Mouse (Mus musculus) liver, embryonic 14.5 days (tissue): Measurements from ENCODE around the gene Fam214a. TPM values are rescaled to one million over a fixed set of nuclear protein-coding genes. Genes with fewer than 3 reads are reported as not detected.

Experiments
- ATAC-seq: fragments of 200-750 bp; cut with Nextera tagmentation; 2 replicates; pipeline ENCODE4 v1.8.0; 2017; ENCODE audit warnings: moderate number of reproducible peaks, mild to moderate bottlenecking, moderate library complexity; ENCODE audit not compliant: insufficient read depth
- DNase-seq, 3 experiments: peaks; one replicate each; pipeline ENCODE4 v3.0.0-alpha.2; 2012 to 2013; ENCODE audit warnings: low read depth in 3 of 3, low spot score in 3 of 3
- H3K27ac ChIP-seq: fragments of 300-500 bp; sonication (generic); 2 replicates; pipeline ENCODE4 v1.5.1; 2014; ENCODE audit warnings: moderate library complexity, mild to moderate bottlenecking, control low read depth, inconsistent platforms
- H3K27me3 ChIP-seq: fragments of 300-500 bp; sonication (generic); 2 replicates; pipeline ENCODE4 v1.6.1; 2014; ENCODE audit warnings: mild to moderate bottlenecking, low read length, moderate library complexity; ENCODE audit not compliant: control insufficient read depth, insufficient read depth
- H3K36me3 ChIP-seq: fragments of 300-500 bp; sonication (generic); replicated peaks from 2 replicates; pipeline ENCODE4 v1.6.1; 2014; ENCODE audit warnings: low read depth; ENCODE audit not compliant: control insufficient read depth, insufficient read depth
- H3K4me1 ChIP-seq, 2 experiments: fragments of 200-500 bp in 1 of 2; fragments of 300-500 bp in 1 of 2; sonication (generic) in 1 of 2; replicated peaks; 2 replicates each; pipeline ENCODE4 v1.6.1; 2012 to 2014; ENCODE audit warnings: antibody characterized with exemption in 1 of 2, inconsistent platforms in 1 of 2, low read length in 1 of 2; ENCODE audit not compliant: control insufficient read depth in 2 of 2, insufficient read depth in 2 of 2
- H3K4me2 ChIP-seq: fragments of 300-500 bp; sonication (generic); 2 replicates; pipeline ENCODE4 v1.6.1; 2014; ENCODE audit warnings: low read depth, mild to moderate bottlenecking, control low read depth, moderate library complexity
- H3K4me3 ChIP-seq, 2 experiments: fragments of 200-500 bp in 1 of 2; fragments of 300-500 bp in 1 of 2; sonication (generic) in 1 of 2; 2 replicates each; pipeline ENCODE4 v1.5.1; 2012 to 2014; ENCODE audit warnings: low read depth in 2 of 2, low read length in 2 of 2, mild to moderate bottlenecking in 2 of 2, control low read depth in 1 of 2, inconsistent platforms in 1 of 2, moderate library complexity in 1 of 2; ENCODE audit not compliant: insufficient read depth in 1 of 2
- H3K9ac ChIP-seq: fragments of 300-500 bp; sonication (generic); replicated peaks from 2 replicates; pipeline ENCODE4 v1.6.1; 2014; ENCODE audit warnings: mild to moderate bottlenecking, control low read depth, moderate library complexity
- H3K9me3 ChIP-seq: fragments of 300-500 bp; sonication (generic); 2 replicates; pipeline ENCODE4 v1.6.1; 2016; ENCODE audit warnings: low read length, mixed read lengths; ENCODE audit not compliant: control insufficient read depth
- CTCF ChIP-seq: IDR thresholded peaks from 2 replicates; pipeline ENCODE4 v1.5.1; 2016; ENCODE audit warnings: antibody characterized with exemption, low read depth, control low read depth
- EP300 ChIP-seq: IDR thresholded peaks from 2 replicates; pipeline ENCODE4 v1.6.1; 2016; ENCODE audit warnings: antibody characterized with exemption, low read depth
- WGBS: fragments of 180-500 bp; shearing (Covaris S2); extraction: QIAGEN DNeasy Blood & Tissue Kit; methylation state at CpG from one replicate; pipeline ENCODE4 v1.1.7; 2014; ENCODE audit not compliant: insufficient replicate concordance; 5-methylcytosine and 5-hydroxymethylcytosine counted together
- polyA plus RNA-seq, 2 experiments: library from polyadenylated mRNA; depleted of rRNA in 1 of 2; stranded (reverse) in 1 of 2; unstranded in 1 of 2; fragments of >200 nt; fragmentation: Nextera tagmentation in 1 of 2; extraction: Ambion mirVana in 1 of 2; gene quantifications; 2 replicates each; pipeline versions ENCODE4 v1.2.1 to v1.2.3; 2012 to 2014

The Fam214a gene
- polyA plus RNA-seq, 2 experiments: 0.78 to 1.5 TPM

DNA sequence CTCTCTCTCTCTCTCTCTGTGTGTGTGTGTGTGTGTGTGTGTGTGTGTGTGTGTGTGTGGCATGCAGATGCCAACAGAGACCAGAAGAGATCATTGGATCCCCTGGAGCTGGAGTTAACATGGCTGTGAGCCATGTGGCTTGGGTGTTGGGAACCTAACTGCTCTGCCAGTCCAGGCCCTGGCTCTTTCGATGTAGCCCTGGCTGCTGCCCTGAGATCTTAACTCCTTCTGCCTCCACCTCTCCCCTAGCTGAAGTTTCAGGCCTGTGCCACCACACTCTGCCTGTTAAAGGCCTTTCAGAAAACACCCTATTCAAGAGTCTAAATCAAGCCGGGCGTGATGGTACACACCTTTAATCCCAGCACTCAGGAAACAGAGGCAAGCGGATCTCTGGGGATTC, 41.3 kb upstream of the Fam214a start:
- no peak overlapping the region for H3K4me3 ChIP-seq
- WGBS: 68% methylated on average over 4 of the region's 4 CpGs
- H3K36me3 ChIP-seq: no peaks in the 10 kb centered on the region
- no peak for DNase-seq
- H3K9ac ChIP-seq: no peak overlapping the region
- no peak for ATAC-seq
- TF ChIP-seq CTCF (no peak), EP300 (no peak)
- H3K9me3 ChIP-seq: no peaks in the 10 kb centered on the region
- no peak overlapping the region for H3K27ac ChIP-seq
- H3K4me1 ChIP-seq: no peaks in the 10 kb centered on the region
- H3K4me2 ChIP-seq: no peak overlapping the region
- no peaks in the 10 kb centered on the region for H3K27me3 ChIP-seq

DNA sequence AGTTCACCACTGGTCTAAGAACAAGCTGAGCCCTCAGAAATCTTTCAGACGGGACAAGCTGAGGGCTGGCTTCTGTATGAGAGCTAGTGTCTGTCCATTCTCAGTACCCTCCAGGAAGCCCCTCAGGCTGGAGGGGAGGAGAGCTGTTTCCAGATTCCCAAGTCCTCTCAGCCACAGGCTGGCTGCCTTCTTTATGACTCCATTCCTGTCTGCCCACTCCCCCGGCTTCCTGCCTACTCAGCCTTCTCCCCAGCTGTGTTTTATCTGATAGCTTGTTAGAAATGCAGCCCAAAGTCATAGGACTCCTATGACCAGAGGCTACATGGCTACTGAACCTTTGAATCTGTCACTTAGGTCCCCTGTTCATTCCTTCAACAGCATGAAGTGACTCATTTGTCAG, 40.8 kb upstream of the Fam214a start:
- Histone ChIP-seq H3K9ac (no peak overlapping the region), H3K9me3 (no peaks in the 10 kb centered on the region), H3K4me2 (no peak overlapping the region), H3K36me3 (no peaks in the 10 kb centered on the region), H3K4me1 (no peaks in the 10 kb centered on the region), H3K27me3 (no peaks in the 10 kb centered on the region), H3K27ac (no peak overlapping the region), H3K4me3 (no peak overlapping the region)
- DNase-seq (no peak), ATAC-seq (no peak)
- TF ChIP-seq EP300 (no peak), CTCF (no peak)
- WGBS: 43% methylated on average over 2 of the region's 2 CpGs

DNA sequence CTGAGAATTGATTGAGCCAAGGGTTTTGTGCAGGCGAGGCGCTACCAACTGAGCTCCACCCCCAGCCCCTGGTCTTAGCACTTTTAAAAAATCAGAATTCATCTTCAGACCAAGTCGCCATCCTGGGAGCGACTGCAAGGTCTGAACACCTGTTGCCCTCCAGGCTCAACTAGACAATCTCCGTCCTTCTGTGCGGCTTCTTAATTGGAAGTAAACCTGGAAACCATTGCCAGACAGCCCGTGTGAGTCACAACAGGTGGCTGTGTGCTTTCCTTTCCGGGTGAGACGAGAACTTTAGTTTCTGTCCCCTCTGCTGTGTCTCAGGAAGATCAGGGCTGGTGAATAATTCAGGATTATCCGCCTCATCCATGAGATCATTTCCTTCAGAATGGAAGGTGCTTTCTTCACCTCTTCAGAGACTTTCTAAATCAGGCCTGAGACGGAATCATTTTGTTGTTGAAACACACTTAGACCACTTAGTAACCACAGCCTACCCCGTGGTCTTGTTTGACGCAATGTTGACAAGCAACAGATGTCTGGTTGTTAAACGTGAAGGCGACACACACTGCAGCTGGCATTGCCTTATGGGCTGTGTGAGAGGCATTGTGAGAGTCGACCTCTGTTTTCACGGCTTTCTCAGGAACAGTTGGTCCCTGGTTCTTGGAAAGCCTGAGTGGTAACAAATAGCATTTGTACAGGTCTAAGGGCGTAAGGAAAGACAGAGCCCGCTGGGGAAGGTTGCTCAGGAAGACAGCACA, 39.9 kb upstream of the Fam214a start:
- Histone ChIP-seq H3K4me3 (no peak overlapping the region), H3K27ac (no peak overlapping the region), H3K36me3 (no peaks in the 10 kb centered on the region), H3K27me3 (no peaks in the 10 kb centered on the region), H3K4me1 (no peaks in the 10 kb centered on the region), H3K4me2 (no peak overlapping the region), H3K9me3 (no peaks in the 10 kb centered on the region), H3K9ac (no peak overlapping the region)
- ATAC-seq: no peak
- WGBS: 51% methylated on average over 19 of the region's 19 CpGs
- TF ChIP-seq EP300 (no peak), CTCF (no peak)
- no peak for DNase-seq

DNA sequence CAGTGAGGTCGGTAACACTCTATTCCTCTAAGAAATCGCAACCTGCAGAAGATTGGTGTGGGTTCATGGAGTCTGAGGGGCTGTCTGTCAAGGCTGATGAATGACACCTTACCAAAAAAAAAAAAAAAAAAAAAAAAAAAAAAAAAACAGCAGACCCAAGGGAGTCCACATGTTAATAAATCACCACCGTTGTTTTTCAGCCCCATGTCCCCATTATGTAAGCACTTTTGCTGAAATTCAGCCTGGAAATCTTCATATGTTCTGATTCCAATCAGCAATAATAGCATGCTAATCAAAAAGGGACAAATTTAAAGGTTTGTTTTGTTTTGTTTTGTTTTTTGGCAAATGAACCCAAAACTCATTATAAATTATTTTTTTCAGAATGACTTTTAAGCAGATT, 37.1 kb upstream of the Fam214a start:
- Histone ChIP-seq H3K4me1 (no peaks in the 10 kb centered on the region), H3K36me3 (no peaks in the 10 kb centered on the region), H3K4me3 (no peak overlapping the region), H3K9ac (no peak overlapping the region), H3K4me2 (no peak overlapping the region), H3K27ac (no peak overlapping the region), H3K27me3 (no peaks in the 10 kb centered on the region), H3K9me3 (no peaks in the 10 kb centered on the region)
- DNase-seq (no peak), ATAC-seq (no peak)
- TF ChIP-seq CTCF (no peak), EP300 (no peak)
- WGBS: 46% methylated on average over 3 of the region's 3 CpGs

DNA sequence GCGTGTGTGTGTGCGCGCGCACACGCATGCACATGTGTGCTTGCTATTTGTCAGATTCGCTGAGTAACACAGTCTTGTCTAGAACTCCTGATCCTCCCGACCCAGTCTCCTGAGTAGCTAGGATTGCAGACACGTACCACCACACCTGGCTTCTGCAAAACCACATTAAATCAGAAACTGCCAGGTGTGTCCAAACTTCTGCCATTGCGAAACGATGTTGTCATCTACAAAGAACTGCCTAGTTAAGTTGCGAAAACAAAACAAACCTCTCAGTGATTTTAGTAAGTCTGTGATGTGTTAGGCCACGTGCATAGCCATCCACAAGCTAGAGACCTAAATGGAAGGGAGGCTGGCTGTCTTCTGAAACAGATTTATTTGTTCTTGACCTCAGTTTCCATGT, 32.2 kb upstream of the Fam214a start:
- 72% methylated on average over 12 of the region's 12 CpGs for WGBS
- Histone ChIP-seq H3K4me1 (no peaks in the 10 kb centered on the region), H3K27ac (no peak overlapping the region), H3K4me3 (no peak overlapping the region), H3K4me2 (no peak overlapping the region), H3K9ac (no peak overlapping the region), H3K36me3 (no peaks in the 10 kb centered on the region), H3K9me3 (no peaks in the 10 kb centered on the region), H3K27me3 (no peaks in the 10 kb centered on the region)
- ATAC-seq: no peak
- peak in 2 of 3 experiments; percentile 4 to 7 for DNase-seq
- no peak for TF ChIP-seq EP300
- no peak for TF ChIP-seq CTCF
